Mouse (Mus musculus): ENCODE measurements around the gene Cntnap2.

Cntnap2 gene

GRCm38 (mm10) chr6:45938263-45938662 lies 879.1 kb downstream of the Cntnap2 start:
- no peak for DNase-seq (ENCODE audit: low read depth)

- DNase-seq (ENCODE audit: low read depth) = no peak
These were observed 879.6 kb downstream of the Cntnap2 start for GRCm38 (mm10) chr6:45938775-45939174.

GRCm38 (mm10) chr6:45945144-45945985 lies 886.2 kb downstream of the Cntnap2 start:
- no peak for DNase-seq (ENCODE audit: low read depth)

GRCm38 (mm10) chr6:45954773-45955172 lies 895.6 kb downstream of the Cntnap2 start:
- DNase-seq (ENCODE audit: low read depth) = no peak

GRCm38 (mm10) chr6:45964494-45964893 lies 905.3 kb downstream of the Cntnap2 start:
- DNase-seq (ENCODE audit: low read depth) = no peak

- DNase-seq (ENCODE audit: low read depth) = no peak
These were observed 915.5 kb downstream of the Cntnap2 start for GRCm38 (mm10) chr6:45974471-45975154.

- no peak for DNase-seq (ENCODE audit: low read depth)
These were observed 920.0 kb downstream of the Cntnap2 start for GRCm38 (mm10) chr6:45979171-45979570.

GRCm38 (mm10) chr6:45988051-45988450 lies 928.9 kb downstream of the Cntnap2 start:
- no peak for DNase-seq (ENCODE audit: low read depth)

- no peak for DNase-seq (ENCODE audit: low read depth)
These were observed 931.9 kb downstream of the Cntnap2 start for GRCm38 (mm10) chr6:45991086-45991485.

GRCm38 (mm10) chr6:46022515-46023143 lies 963.5 kb downstream of the Cntnap2 start:
- DNase-seq (ENCODE audit: low read depth) = no peak

- no peak for DNase-seq (ENCODE audit: low read depth)
These were observed 972.9 kb downstream of the Cntnap2 start for GRCm38 (mm10) chr6:46031821-46032594.

GRCm38 (mm10) chr6:46033108-46033507 lies 974.0 kb downstream of the Cntnap2 start:
- DNase-seq (ENCODE audit: low read depth) = no peak

- DNase-seq (ENCODE audit: low read depth) = no peak
These were observed 981.5 kb downstream of the Cntnap2 start for GRCm38 (mm10) chr6:46040671-46041070.

- DNase-seq (ENCODE audit: low read depth) = no peak
These were observed 1021.1 kb downstream of the Cntnap2 start for GRCm38 (mm10) chr6:46080236-46080635.

GRCm38 (mm10) chr6:46081432-46081831 lies 1022.3 kb downstream of the Cntnap2 start:
- DNase-seq (ENCODE audit: low read depth) = no peak

- no peak for DNase-seq (ENCODE audit: low read depth)
These were observed 1084.2 kb downstream of the Cntnap2 start for GRCm38 (mm10) chr6:46143189-46143841.

GRCm38 (mm10) chr6:46166837-46167236 lies 1107.7 kb downstream of the Cntnap2 start:
- no peak for DNase-seq (ENCODE audit: low read depth)

- DNase-seq (ENCODE audit: low read depth) = no peak
These were observed 1138.1 kb downstream of the Cntnap2 start for GRCm38 (mm10) chr6:46197298-46197697.

GRCm38 (mm10) chr6:46201828-46202227 lies 1142.7 kb downstream of the Cntnap2 start:
- DNase-seq (ENCODE audit: low read depth) = no peak

GRCm38 (mm10) chr6:46205531-46205930 lies 1146.4 kb downstream of the Cntnap2 start:
- DNase-seq (ENCODE audit: low read depth) = no peak

- no peak for DNase-seq (ENCODE audit: low read depth)
These were observed 1173.7 kb downstream of the Cntnap2 start for GRCm38 (mm10) chr6:46232889-46233288.

GRCm38 (mm10) chr6:46240349-46240748 lies 1181.2 kb downstream of the Cntnap2 start:
- DNase-seq (ENCODE audit: low read depth) = no peak

All from c-Kit-positive CD71-positive TER-119-negative erythroid progenitor cells, embryonic 14.5 days (primary cell).